Mouse (Mus musculus) limb, embryonic 15.5 days (tissue): ENCODE measurements at regions not wholly inside any gene's neighbourhood (a gene's known extent, or its start where the extent isn't known, plus 50 kb on each side); places are given as distances from the start of the nearest gene placed in this dataset.
"Not testable (repeated sequence)": the region's sequence is repeated elsewhere in the genome, so short reads cannot be mapped to it uniquely, and the experiment has no call there.

ENCODE experiments used
- ATAC-seq: fragments of 200-750 bp; cut with Nextera tagmentation; 2 replicates; pipeline ENCODE4 v1.8.0; 2017; ENCODE audit warnings: low read depth, moderate TSS enrichment; ENCODE audit not compliant: insufficient number of reproducible peaks, low FRiP score, low TSS enrichment
- H3K27ac ChIP-seq: fragments of 300-500 bp; sonication (generic); 2 replicates; pipeline ENCODE4 v1.5.1; 2015; ENCODE audit warnings: moderate library complexity, mild to moderate bottlenecking, inconsistent platforms
- H3K27me3 ChIP-seq: fragments of 300-500 bp; sonication (generic); 2 replicates; pipeline ENCODE4 v1.6.1; 2015; ENCODE audit warnings: inconsistent platforms
- H3K36me3 ChIP-seq: fragments of 300-500 bp; sonication (generic); 2 replicates; pipeline ENCODE4 v1.6.1; 2015; ENCODE audit warnings: inconsistent platforms
- H3K4me1 ChIP-seq: fragments of 300-500 bp; sonication (generic); 2 replicates; pipeline ENCODE4 v1.6.1; 2015; ENCODE audit warnings: inconsistent platforms
- H3K4me2 ChIP-seq: fragments of 300-500 bp; sonication (generic); 2 replicates; pipeline ENCODE4 v1.6.1; 2015; ENCODE audit warnings: mild to moderate bottlenecking, inconsistent platforms
- H3K4me3 ChIP-seq: fragments of 300-500 bp; sonication (generic); 2 replicates; pipeline ENCODE4 v1.5.1; 2015; ENCODE audit warnings: mild to moderate bottlenecking, inconsistent platforms
- H3K9ac ChIP-seq: fragments of 300-500 bp; sonication (generic); 2 replicates; pipeline ENCODE4 v1.6.1; 2015; ENCODE audit warnings: inconsistent platforms
- H3K9me3 ChIP-seq: fragments of 300-500 bp; sonication (generic); 2 replicates; pipeline ENCODE4 v1.6.1; 2016; ENCODE audit warnings: inconsistent platforms
- WGBS: fragments of 180-500 bp; shearing (Covaris S2); methylation state at CpG from one replicate; pipeline ENCODE4 v1.1.7; 2015; 5-methylcytosine and 5-hydroxymethylcytosine counted together

DNA sequence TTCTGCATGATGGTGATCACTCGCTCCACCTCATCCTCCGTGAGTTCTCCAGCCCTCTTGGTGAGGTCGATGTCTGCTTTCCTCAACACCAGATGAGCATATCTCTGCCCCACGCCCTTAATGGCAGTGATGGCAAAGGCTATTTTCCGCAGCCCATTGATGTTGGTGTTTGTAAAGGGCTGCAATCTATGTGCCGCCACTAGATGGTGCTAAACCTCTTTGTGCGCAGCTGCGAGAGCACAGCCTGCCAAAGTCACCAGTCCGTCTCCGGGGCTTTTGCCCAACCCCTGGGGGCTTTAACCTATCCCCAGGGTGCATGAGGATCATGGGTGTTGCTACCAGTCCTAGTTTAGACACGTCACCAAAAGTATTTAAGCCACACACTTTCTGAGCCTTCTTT is 140.9 kb upstream of the Cts3 start:
- not testable (repeated sequence) for H3K36me3 ChIP-seq, H3K27me3 ChIP-seq, ATAC-seq, H3K4me2 ChIP-seq, H3K9ac ChIP-seq, H3K27ac ChIP-seq, H3K4me3 ChIP-seq, H3K4me1 ChIP-seq, H3K9me3 ChIP-seq
- 21% methylated on average over 11 of the region's 11 CpGs for WGBS

DNA sequence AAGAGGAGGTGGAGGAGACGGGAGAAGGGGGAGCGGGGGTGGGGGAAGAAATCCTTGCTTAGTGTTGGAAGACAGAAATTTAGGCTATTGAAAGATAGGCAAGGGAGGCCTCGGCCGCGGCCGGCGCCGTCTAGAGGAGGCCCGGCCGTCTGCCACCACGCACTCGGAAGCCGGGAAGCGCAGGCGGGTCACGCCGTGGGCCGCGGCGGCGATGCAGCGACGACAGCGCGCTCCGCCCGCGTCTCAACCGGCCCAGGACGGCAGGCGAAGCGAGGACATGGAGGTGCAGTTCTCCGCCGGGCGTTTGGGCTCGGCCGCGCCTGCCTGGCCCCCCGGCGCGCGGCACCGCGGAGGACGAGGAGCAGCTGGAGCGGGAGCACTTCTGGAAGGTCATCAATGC is 95.8 kb upstream of the Cts3 start:
- peak overlapping the region; percentile 16 for H3K4me3 ChIP-seq
- H3K4me1 ChIP-seq = no peaks in the 10 kb centered on the region
- H3K9me3 ChIP-seq = no peaks in the 10 kb centered on the region
- no peak overlapping the region for H3K9ac ChIP-seq
- no peak overlapping the region for H3K27ac ChIP-seq
- H3K27me3 ChIP-seq = 0 out of 2 replicates have a peak, but pooled peaks cover 3% of the 10 kb centered on the region
- 17% methylated on average over 45 of the region's 46 CpGs for WGBS
- peak overlapping the region; percentile 34 for H3K4me2 ChIP-seq
- ATAC-seq = no peak
- no peaks in the 10 kb centered on the region for H3K36me3 ChIP-seq
